32 mouse cellular contexts compared by ENCODE assay signal in the genomic region with DNA sequence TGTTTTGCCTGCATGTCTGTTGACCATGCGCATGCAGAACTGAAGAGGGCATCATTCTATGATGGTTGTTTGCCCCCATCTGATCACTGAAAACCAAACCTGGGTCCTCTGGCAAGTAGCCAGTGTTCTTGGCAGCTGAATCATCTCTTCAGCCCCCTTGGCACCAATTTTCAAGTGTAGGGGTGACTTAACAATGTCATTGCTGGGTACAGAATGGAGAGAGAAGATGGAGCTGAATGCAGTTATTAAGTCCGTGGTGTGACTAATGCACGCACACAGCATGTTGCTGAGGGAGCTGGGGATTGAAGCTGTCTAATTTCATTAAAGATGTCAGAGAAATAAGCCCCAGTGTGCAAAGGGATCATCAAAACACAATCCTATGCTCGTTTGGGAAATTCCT.
A peak's percentile ranks its signal among the peaks of the same experiment; 100 is the strongest.
DNase-seq lines count a peak whose midpoint lies in the region; ATAC-seq and TF ChIP-seq lines count a peak whose summit lies in the region.
"Had no signal": no experiment of that assay in that cellular context is flagged by ENCODE, and none has a peak within 500 bp of the region (broad histone marks: within the 10 kb centered on the region; RNA-seq: fewer than 3 reads in every experiment).

No protein-coding gene starts in this region.

- H3K36me3 ChIP-seq in hindbrain, embryonic 16.5 days (ENCODE audit: control insufficient read depth, insufficient read depth, low read length): no peaks in the 10 kb centered on the region
- no peaks in the 10 kb centered on the region for H3K36me3 ChIP-seq in hindbrain, embryonic 10.5 days
- H3K36me3 ChIP-seq in midbrain, embryonic 14.5 days (ENCODE audit: control insufficient read depth, insufficient read depth, low read length): no peaks in the 10 kb centered on the region
- H3K36me3 ChIP-seq in midbrain, embryonic 16.5 days (ENCODE audit: control insufficient read depth, insufficient read depth, low read length): no peaks in the 10 kb centered on the region
- H3K36me3 ChIP-seq in hindbrain, postnatal 0 days (ENCODE audit: insufficient read depth, low read length): no peaks in the 10 kb centered on the region
- no peaks in the 10 kb centered on the region for H3K36me3 ChIP-seq in kidney, adult 2 months (ENCODE audit: control insufficient read depth, insufficient read depth, low read length)
- H3K36me3 ChIP-seq: embryonic facial prominence, embryonic 10.5 days; embryonic facial prominence, embryonic 13.5 days; forebrain, embryonic 12.5 days; forebrain, embryonic 15.5 days; G1E; heart, embryonic 12.5 days; heart, embryonic 15.5 days; hindbrain, embryonic 15.5 days had no signal

- ATAC-seq in cerebellum, adult (ENCODE audit: insufficient number of reproducible peaks, low FRiP score, low TSS enrichment): no peak
- ATAC-seq in hindbrain, embryonic 16.5 days: peak; percentile 50; the same call in 1 of the 2 replicates
- peak; percentile 44; the same call in 1 of the 2 replicates for ATAC-seq in midbrain, embryonic 14.5 days (ENCODE audit: low FRiP score, low TSS enrichment)
- no peak for ATAC-seq in midbrain, embryonic 16.5 days
- ATAC-seq in hindbrain, postnatal 0 days: no peak; the same call in 1 of the 2 replicates
- ATAC-seq: forebrain, embryonic 15.5 days; inflammation-experienced regulatory T-cells, adult 6 months; intestine, postnatal 0 days; Patski had no signal

- no peak overlapping the region for H3K9ac ChIP-seq in hindbrain, embryonic 16.5 days (ENCODE audit: low read depth, low read length)
- no peak overlapping the region for H3K9ac ChIP-seq in midbrain, embryonic 14.5 days (replicated peaks; ENCODE audit: low read length)
- no peak overlapping the region for H3K9ac ChIP-seq in midbrain, embryonic 16.5 days (ENCODE audit: low read depth, low read length)
- H3K9ac ChIP-seq in hindbrain, postnatal 0 days (replicated peaks; ENCODE audit: low read length): no peak overlapping the region
- H3K9ac ChIP-seq: embryonic facial prominence, embryonic 13.5 days; forebrain, embryonic 12.5 days; forebrain, embryonic 15.5 days; heart, embryonic 12.5 days; heart, embryonic 15.5 days; hindbrain, embryonic 15.5 days had no signal

- no peak overlapping the region for H3K4me2 ChIP-seq in hindbrain, embryonic 16.5 days (ENCODE audit: low read length)
- no peak overlapping the region for H3K4me2 ChIP-seq in midbrain, embryonic 14.5 days (ENCODE audit: low read length)
- H3K4me2 ChIP-seq in midbrain, embryonic 16.5 days (ENCODE audit: low read length): no peak overlapping the region
- no peak overlapping the region for H3K4me2 ChIP-seq in hindbrain, postnatal 0 days (ENCODE audit: low read depth, low read length)
- H3K4me2 ChIP-seq: embryonic facial prominence, embryonic 13.5 days; forebrain, embryonic 12.5 days; forebrain, embryonic 15.5 days; heart, embryonic 12.5 days; heart, embryonic 15.5 days; hindbrain, embryonic 15.5 days had no signal

- H3K4me3 ChIP-seq in hindbrain, embryonic 16.5 days (ENCODE audit: low read length): no peak overlapping the region
- H3K4me3 ChIP-seq in hindbrain, embryonic 10.5 days: no peak overlapping the region
- H3K4me3 ChIP-seq in midbrain, embryonic 14.5 days (replicated peaks; ENCODE audit: low read depth, low read length): no peak overlapping the region
- H3K4me3 ChIP-seq in midbrain, embryonic 16.5 days (ENCODE audit: low read depth, low read length): no peak overlapping the region
- no peak overlapping the region for H3K4me3 ChIP-seq in hindbrain, postnatal 0 days (ENCODE audit: low read length)
- no peak overlapping the region for H3K4me3 ChIP-seq in kidney, adult 2 months (ENCODE audit: insufficient read depth, low read depth, low read length)
- H3K4me3 ChIP-seq: embryonic facial prominence, embryonic 10.5 days; embryonic facial prominence, embryonic 13.5 days; erythroblast, embryonic 14.5 days; forebrain, embryonic 12.5 days; forebrain, embryonic 15.5 days; heart, embryonic 12.5 days; heart, embryonic 15.5 days; hindbrain, embryonic 15.5 days had no signal

- no peaks in the 10 kb centered on the region for H3K4me1 ChIP-seq in hindbrain, embryonic 16.5 days (ENCODE audit: control insufficient read depth, insufficient read depth, low read depth, low read length)
- H3K4me1 ChIP-seq in hindbrain, embryonic 10.5 days (replicated peaks): no peaks in the 10 kb centered on the region
- H3K4me1 ChIP-seq in midbrain, embryonic 14.5 days (ENCODE audit: control insufficient read depth, insufficient read depth, low read length): no peaks in the 10 kb centered on the region
- H3K4me1 ChIP-seq in midbrain, embryonic 16.5 days (ENCODE audit: control insufficient read depth, insufficient read depth, low read length): peaks cover 3% of the 10 kb centered on the region; the same call in 1 of the 2 replicates
- H3K4me1 ChIP-seq in hindbrain, postnatal 0 days (ENCODE audit: insufficient read depth, low read length): no peaks in the 10 kb centered on the region
- no peaks in the 10 kb centered on the region for H3K4me1 ChIP-seq in kidney, adult 2 months (ENCODE audit: control insufficient read depth, insufficient read depth, low read length)
- H3K4me1 ChIP-seq: embryonic facial prominence, embryonic 10.5 days; embryonic facial prominence, embryonic 13.5 days; forebrain, embryonic 12.5 days; forebrain, embryonic 15.5 days; heart, embryonic 12.5 days; heart, embryonic 15.5 days had no signal

- no peaks in the 10 kb centered on the region for H3K9me3 ChIP-seq in hindbrain, embryonic 16.5 days (ENCODE audit: control insufficient read depth, low read length)
- no peaks in the 10 kb centered on the region for H3K9me3 ChIP-seq in hindbrain, embryonic 10.5 days
- no peaks in the 10 kb centered on the region for H3K9me3 ChIP-seq in midbrain, embryonic 14.5 days (ENCODE audit: control insufficient read depth, low read length)
- H3K9me3 ChIP-seq in midbrain, embryonic 16.5 days (replicated peaks; ENCODE audit: control insufficient read depth, low read length, poor library complexity, severe bottlenecking): no peaks in the 10 kb centered on the region
- no peaks in the 10 kb centered on the region for H3K9me3 ChIP-seq in hindbrain, postnatal 0 days (ENCODE audit: low read length)
- H3K9me3 ChIP-seq: embryonic facial prominence, embryonic 10.5 days; embryonic facial prominence, embryonic 13.5 days; forebrain, embryonic 12.5 days; forebrain, embryonic 15.5 days; G1E; heart, embryonic 12.5 days; heart, embryonic 15.5 days; hindbrain, embryonic 15.5 days had no signal

- WGBS in hindbrain, embryonic 16.5 days: 48% methylated on average over 4 of the region's 4 CpGs
- WGBS in hindbrain, embryonic 10.5 days: 70% methylated on average over 4 of the region's 4 CpGs
- WGBS in midbrain, embryonic 14.5 days: 37% methylated on average over 4 of the region's 4 CpGs
- 42% methylated on average over 4 of the region's 4 CpGs for WGBS in midbrain, embryonic 16.5 days
- 33% methylated on average over 4 of the region's 4 CpGs for WGBS in hindbrain, postnatal 0 days
- WGBS in kidney, adult 2 months: 74% methylated on average over 4 of the region's 4 CpGs

- no peak for TF ChIP-seq CTCF in hindbrain, postnatal 0 days (IDR thresholded peaks at IDR 0.05; ENCODE audit: low read depth)
- TF ChIP-seq CTCF in kidney, adult 2 months (conservative IDR thresholded peaks at IDR 0.05; ENCODE audit: insufficient read depth, insufficient read length, low read depth, low read length): no peak

- no peak for TF ChIP-seq POLR2A in kidney, adult 2 months (IDR thresholded peaks at IDR 0.05; ENCODE audit: low read depth, low read length)

- H3K27me3 ChIP-seq in hindbrain, embryonic 16.5 days (replicated peaks; ENCODE audit: control insufficient read depth, insufficient read depth, low read length): no peaks in the 10 kb centered on the region
- no peaks in the 10 kb centered on the region for H3K27me3 ChIP-seq in hindbrain, embryonic 10.5 days (ENCODE audit: insufficient read depth, poor library complexity, severe bottlenecking)
- H3K27me3 ChIP-seq in midbrain, embryonic 14.5 days (ENCODE audit: control insufficient read depth, insufficient read depth, low read length): no peaks in the 10 kb centered on the region
- H3K27me3 ChIP-seq in midbrain, embryonic 16.5 days (ENCODE audit: control insufficient read depth, insufficient read depth, low read depth, low read length): no peaks in the 10 kb centered on the region
- no peaks in the 10 kb centered on the region for H3K27me3 ChIP-seq in hindbrain, postnatal 0 days (ENCODE audit: insufficient read depth, low read length)
- no peaks in the 10 kb centered on the region for H3K27me3 ChIP-seq in kidney, adult 2 months (replicated peaks; ENCODE audit: control insufficient read depth, insufficient read depth, low read length)
- H3K27me3 ChIP-seq: CH12.LX; embryonic facial prominence, embryonic 13.5 days; forebrain, embryonic 12.5 days; forebrain, embryonic 15.5 days; heart, embryonic 15.5 days; hindbrain, embryonic 15.5 days; Patski had no signal

- H3K27ac ChIP-seq in hindbrain, embryonic 16.5 days (ENCODE audit: low read depth, low read length): no peak overlapping the region
- H3K27ac ChIP-seq in hindbrain, embryonic 10.5 days: no peak overlapping the region
- H3K27ac ChIP-seq in midbrain, embryonic 14.5 days (replicated peaks; ENCODE audit: low read depth, low read length): no peak overlapping the region
- no peak overlapping the region for H3K27ac ChIP-seq in midbrain, embryonic 16.5 days (ENCODE audit: low read length)
- no peak overlapping the region for H3K27ac ChIP-seq in hindbrain, postnatal 0 days
- H3K27ac ChIP-seq in kidney, adult 2 months (ENCODE audit: insufficient read depth, low read depth, low read length): no peak overlapping the region
- H3K27ac ChIP-seq: embryonic facial prominence, embryonic 10.5 days; embryonic facial prominence, embryonic 13.5 days; forebrain, embryonic 12.5 days; forebrain, embryonic 15.5 days; heart, embryonic 15.5 days; hindbrain, embryonic 15.5 days had no signal

- DNase-seq in cerebellum, postnatal 14 days: peak; percentile 13 to 19
- no peak for DNase-seq in hindbrain, embryonic 10.5 days (ENCODE audit: low spot score)
- peak; percentile 40 for DNase-seq in midbrain, embryonic 14.5 days
- DNase-seq in hindbrain, postnatal 0 days (ENCODE audit: low spot score): peak; percentile 48
- DNase-seq in kidney, adult 2 months: no peak
- DNase-seq: adrenal gland, postnatal 10 days; adrenal gland, postnatal 36 days; B cell, adult 2 months; cerebellum, adult 11-12 months; cerebellum, adult 9-10 months; cerebellum, postnatal 36 days; embryo, embryonic 11 days; gastrocnemius, postnatal 25 days; heart, adult 18-20 months; heart, postnatal 10 days; heart, postnatal 36 days had no signal

Comparison
In these comparisons a context has a peak if more than half of its experiments do, and no peak if none do; other contexts are left out.
1. DNase-seq: peak in cerebellum, postnatal 14 days (2 of 2), midbrain, embryonic 14.5 days (single experiment) and hindbrain, postnatal 0 days (single experiment); none in hindbrain, embryonic 10.5 days (single experiment) and kidney, adult 2 months (single experiment).
2. ATAC-seq: peak in hindbrain, embryonic 16.5 days (single experiment) and midbrain, embryonic 14.5 days (single experiment); none in cerebellum, adult (single experiment), midbrain, embryonic 16.5 days (single experiment) and hindbrain, postnatal 0 days (single experiment).